Mouse (Mus musculus): ENCODE measurements around the gene Tspear. TPM values are rescaled to one million over a fixed set of nuclear protein-coding genes. Genes with fewer than 3 reads are reported as not detected.

Gene Tspear
- total and polyA plus RNA-seq, 3 experiments, result 1.8 to 3.8 TPM; not detected in 1

DNA sequence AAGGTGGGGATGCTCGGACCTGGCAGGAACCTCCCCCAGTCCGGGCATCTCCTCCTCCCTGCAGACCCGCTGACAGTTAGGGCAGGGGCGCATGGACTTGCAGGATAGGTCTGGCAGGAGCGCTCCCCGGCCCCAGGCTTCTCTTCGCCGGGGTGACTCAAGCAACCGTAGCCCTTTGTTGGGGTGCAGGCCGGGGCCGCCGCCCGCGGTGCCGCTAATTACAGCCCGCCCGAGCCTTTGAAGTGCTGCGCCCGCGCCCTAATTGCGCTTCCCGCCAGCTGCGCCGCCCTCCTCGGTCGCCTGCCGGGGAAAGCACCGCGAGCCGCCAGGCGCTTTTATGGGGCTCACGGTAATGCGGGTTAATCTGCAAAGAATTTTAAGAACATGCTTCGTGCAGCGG, 8.8 kb upstream of the Tspear start:
- TF ChIP-seq ETS1 (IDR thresholded peaks at IDR 0.05; ENCODE audit: low read depth, low read length) (no peak), NELFE (IDR thresholded peaks at IDR 0.05; ENCODE audit: low read depth, low read length) (no peak), TCF12 (IDR thresholded peaks at IDR 0.05; ENCODE audit: low read depth, low read length) (no peak), GATA1 (IDR thresholded peaks at IDR 0.05; ENCODE audit: low read depth, low read length) (no peak), MAFK (IDR thresholded peaks at IDR 0.05; ENCODE audit: borderline replicate concordance, low read depth, low read length) (no peak), POLR2A (IDR thresholded peaks at IDR 0.05; ENCODE audit: control insufficient read depth in 1 of 2, insufficient read depth in 1 of 2, low read depth in 1 of 2, low read length in 2 of 2, poor library complexity in 1 of 2) (no peak), E2F4 (IDR thresholded peaks at IDR 0.05; ENCODE audit: borderline replicate concordance, low read depth, low read length) (no peak), USF1 (IDR thresholded peaks at IDR 0.05; ENCODE audit: low read depth, low read length) (no peak), POLR2AphosphoS2 (IDR thresholded peaks at IDR 0.05; ENCODE audit: low read length) (no peak), POLR2AphosphoS5 (IDR thresholded peaks at IDR 0.05; ENCODE audit: borderline replicate concordance, low read depth, low read length) (no peak), ZMIZ1 (IDR thresholded peaks at IDR 0.05; ENCODE audit: low read depth, low read length) (no peak), ZNF384 (IDR thresholded peaks at IDR 0.05; ENCODE audit: low read depth, low read length) (no peak), RAD21 (IDR thresholded peaks at IDR 0.05; ENCODE audit: low read depth, low read length) (no peak), UBTF (IDR thresholded peaks at IDR 0.05; ENCODE audit: borderline replicate concordance, insufficient read depth, low read depth, low read length) (no peak), TAL1 (IDR thresholded peaks at IDR 0.05; ENCODE audit: low read length) (no peak), MYC (IDR thresholded peaks at IDR 0.05; ENCODE audit: low read depth, low read length) (no peak), BHLHE40 (IDR thresholded peaks at IDR 0.05; ENCODE audit: borderline replicate concordance, low read depth, low read length) (no peak), NRF1 (IDR thresholded peaks at IDR 0.05; ENCODE audit: insufficient read depth, low read depth, low read length, poor library complexity, severe bottlenecking) (no peak)
- Histone ChIP-seq H3K79me2 (ENCODE audit: control insufficient read depth, insufficient read depth, low read length, poor library complexity) (no peaks in the 10 kb centered on the region), H3K27ac (ENCODE audit: control insufficient read depth, low read depth, low read length) (no peak overlapping the region), H3K9me3 (replicated peaks; ENCODE audit: insufficient read depth, low read length) (no peaks in the 10 kb centered on the region), H3K4me1 (ENCODE audit: control insufficient read depth in 1 of 2, insufficient read depth in 2 of 2, low read length in 2 of 2) (no peaks in the 10 kb centered on the region), H3K4me3 (ENCODE audit: control insufficient read depth in 1 of 2, insufficient read depth in 1 of 2, low read depth in 2 of 2, low read length in 2 of 2) (no peak overlapping the region), H3K27me3 (ENCODE audit: control insufficient read depth in 1 of 2, insufficient read depth in 2 of 2, low read length in 2 of 2) (peaks cover 4 to 7% of the 10 kb centered on the region in 2 experiments; a peak in 3 of 4 replicates), H3K36me3 (ENCODE audit: control insufficient read depth in 1 of 2, insufficient read depth in 2 of 2, low read length in 2 of 2) (no peaks in the 10 kb centered on the region), H3K9ac (ENCODE audit: control insufficient read depth, low read depth, low read length, poor library complexity, severe bottlenecking) (no peak overlapping the region)
- DNase-seq (ENCODE audit: low read depth, low spot score), result no peak

DNA sequence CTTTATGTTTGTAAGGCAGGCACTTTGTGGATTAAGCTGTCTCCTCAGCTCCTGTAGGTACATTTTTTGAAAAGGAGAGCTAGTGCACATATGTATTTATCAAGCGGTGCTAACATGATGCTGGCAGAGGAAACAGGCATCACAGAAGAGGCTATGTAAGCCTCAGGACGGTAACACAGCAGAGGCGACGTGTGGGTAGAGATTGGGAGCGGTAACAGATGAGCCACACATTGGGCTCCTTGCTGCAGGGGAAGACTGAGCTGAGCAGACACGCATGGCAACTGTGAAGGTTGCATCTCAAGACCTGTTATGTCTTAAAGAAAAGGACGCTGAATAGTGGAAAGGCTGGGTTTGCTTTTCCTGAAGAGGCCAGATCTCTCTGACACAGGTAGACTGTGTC, 3.4 kb upstream of the Tspear start:
- Histone ChIP-seq H3K36me3 (ENCODE audit: control insufficient read depth in 1 of 2, insufficient read depth in 2 of 2, low read length in 2 of 2) (no peaks in the 10 kb centered on the region), H3K9me3 (replicated peaks; ENCODE audit: insufficient read depth, low read length) (no peaks in the 10 kb centered on the region), H3K79me2 (ENCODE audit: control insufficient read depth, insufficient read depth, low read length, poor library complexity) (no peaks in the 10 kb centered on the region), H3K27ac (ENCODE audit: control insufficient read depth, low read depth, low read length) (no peak overlapping the region), H3K4me1 (ENCODE audit: control insufficient read depth in 1 of 2, insufficient read depth in 2 of 2, low read length in 2 of 2) (no peaks in the 10 kb centered on the region), H3K27me3 (ENCODE audit: control insufficient read depth in 1 of 2, insufficient read depth in 2 of 2, low read length in 2 of 2) (peaks cover 11 to 17% of the 10 kb centered on the region in 2 experiments), H3K4me3 (ENCODE audit: control insufficient read depth in 1 of 2, insufficient read depth in 1 of 2, low read depth in 2 of 2, low read length in 2 of 2) (no peak overlapping the region), H3K9ac (ENCODE audit: control insufficient read depth, low read depth, low read length, poor library complexity, severe bottlenecking) (no peak overlapping the region)
- DNase-seq (ENCODE audit: low read depth, low spot score), result no peak
- no peak for TF ChIP-seq TAL1 (IDR thresholded peaks at IDR 0.05; ENCODE audit: low read length)
- no peak for TF ChIP-seq NELFE (IDR thresholded peaks at IDR 0.05; ENCODE audit: low read depth, low read length)
- no peak for TF ChIP-seq BHLHE40 (IDR thresholded peaks at IDR 0.05; ENCODE audit: borderline replicate concordance, low read depth, low read length)
- no peak for TF ChIP-seq ZMIZ1 (IDR thresholded peaks at IDR 0.05; ENCODE audit: low read depth, low read length)
- no peak for TF ChIP-seq CHD2 (IDR thresholded peaks at IDR 0.05; ENCODE audit: low read length)
- no peak for TF ChIP-seq MAX (IDR thresholded peaks at IDR 0.05; ENCODE audit: low read length)
- TF ChIP-seq ELF1 (IDR thresholded peaks at IDR 0.05; ENCODE audit: low read depth, low read length), result no peak
- TF ChIP-seq RCOR1 (IDR thresholded peaks at IDR 0.05; ENCODE audit: low read depth, low read length), result no peak
- no peak for TF ChIP-seq CHD1 (IDR thresholded peaks at IDR 0.05; ENCODE audit: low read depth, low read length)
